Mouse (Mus musculus): ENCODE data around the gene Tpst2.

Tpst2 gene

DNA sequence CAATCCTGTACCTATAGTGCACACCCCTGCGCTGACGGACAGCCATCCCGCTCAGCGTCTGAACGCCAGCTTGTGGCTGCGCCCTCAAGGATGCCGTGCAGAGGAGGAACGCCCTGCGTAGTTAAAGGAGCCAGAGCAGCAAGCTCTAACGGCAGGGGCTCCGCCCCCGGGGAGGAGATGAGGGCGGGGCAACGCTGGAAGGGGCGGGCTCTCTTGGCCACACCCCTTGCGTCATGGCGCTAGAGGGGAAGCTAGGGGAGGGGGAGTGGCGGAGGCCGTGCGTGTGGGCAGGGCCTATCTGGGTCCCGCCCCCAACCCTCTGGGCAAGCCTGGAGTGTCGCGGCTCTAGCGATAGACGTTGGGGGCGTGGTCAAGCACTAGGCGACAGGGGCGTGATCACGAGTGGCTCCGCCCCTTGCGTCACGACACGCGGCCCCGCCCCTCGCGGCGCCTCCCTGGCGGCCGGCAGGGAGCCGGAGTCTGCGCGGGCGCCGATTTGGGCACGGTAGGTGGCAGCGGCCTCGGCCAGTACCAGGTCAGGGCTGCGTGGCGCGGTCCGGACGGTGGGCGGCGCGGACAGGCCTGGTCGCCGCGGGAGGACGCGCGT, at the start of gene Tpst2:
Tpst2 (plus strand) TSS at position 425 of the 607 bp plus-strand sequence.
- DNase-seq (ENCODE audit: low read depth, low spot score) = peak; percentile 100

- DNase-seq (ENCODE audit: low read depth, low spot score) = peak; percentile 25
These were observed 49.1 kb upstream of the Tpst2 start for GRCm38 (mm10) chr5:112227354-112227753.

DNA sequence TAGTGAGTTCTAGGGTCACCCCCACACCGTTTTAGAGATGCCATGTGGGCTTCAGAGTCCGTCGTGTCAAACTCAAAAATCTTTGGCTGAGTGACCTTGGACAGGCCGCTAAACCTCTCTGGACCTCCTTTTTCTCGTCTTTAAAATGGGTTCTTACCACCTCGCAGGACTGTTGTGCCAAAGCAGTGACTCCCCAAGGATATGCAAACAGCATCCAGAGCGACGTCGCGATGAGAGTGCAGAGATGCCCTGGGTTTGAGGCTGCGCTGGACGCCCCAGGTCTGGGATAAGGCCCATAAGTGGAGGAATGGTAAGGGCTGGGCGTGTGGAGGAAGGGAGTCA, 48.6 kb upstream of the Tpst2 start:
- no peak for DNase-seq (ENCODE audit: low read depth, low spot score)

DNA sequence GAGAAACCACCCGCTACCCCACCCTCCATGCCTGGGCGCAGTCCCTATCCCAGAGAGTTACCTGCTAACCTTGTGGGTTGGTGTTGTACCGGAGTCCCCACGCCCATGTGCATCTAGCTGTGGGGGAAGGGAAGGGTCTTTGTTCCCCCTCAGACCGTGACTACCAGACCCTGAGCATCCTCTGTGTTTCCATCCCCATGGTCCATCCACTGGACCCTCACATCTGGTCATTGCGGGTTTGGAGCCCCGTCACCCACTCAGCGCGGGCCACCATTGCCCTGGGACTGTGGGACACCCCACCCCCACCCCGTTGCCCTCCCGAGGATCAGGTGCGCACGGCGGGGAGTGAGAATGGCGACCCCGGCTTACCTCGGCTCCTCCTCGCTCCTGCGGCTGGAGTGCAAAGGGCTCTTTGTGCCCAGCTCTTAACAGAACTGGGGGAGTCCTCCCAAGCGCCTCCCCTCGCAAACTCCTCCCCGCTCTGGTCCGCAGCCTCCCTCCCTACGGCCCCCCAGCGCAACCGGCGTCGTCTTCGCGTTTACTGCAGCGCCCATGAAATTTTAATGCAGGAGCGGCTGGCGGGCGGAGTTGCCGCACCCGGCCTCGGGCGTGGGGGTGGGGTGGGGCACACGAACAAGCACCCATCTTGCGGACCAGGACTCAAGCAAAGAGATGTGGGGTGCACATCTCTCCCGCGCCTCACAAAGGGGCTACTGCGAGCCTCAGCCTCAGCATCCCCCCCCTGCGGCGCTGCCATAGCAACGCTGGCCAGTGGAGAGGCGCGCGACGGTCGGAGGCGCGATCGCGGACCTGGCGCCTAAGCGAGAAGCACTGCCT, 48.0 kb upstream of the Tpst2 start:
- no peak for DNase-seq (ENCODE audit: low read depth, low spot score)

GRCm38 (mm10) chr5:112235806-112236205, 40.7 kb upstream of the Tpst2 start:
- no peak for DNase-seq (ENCODE audit: low read depth, low spot score)

DNA sequence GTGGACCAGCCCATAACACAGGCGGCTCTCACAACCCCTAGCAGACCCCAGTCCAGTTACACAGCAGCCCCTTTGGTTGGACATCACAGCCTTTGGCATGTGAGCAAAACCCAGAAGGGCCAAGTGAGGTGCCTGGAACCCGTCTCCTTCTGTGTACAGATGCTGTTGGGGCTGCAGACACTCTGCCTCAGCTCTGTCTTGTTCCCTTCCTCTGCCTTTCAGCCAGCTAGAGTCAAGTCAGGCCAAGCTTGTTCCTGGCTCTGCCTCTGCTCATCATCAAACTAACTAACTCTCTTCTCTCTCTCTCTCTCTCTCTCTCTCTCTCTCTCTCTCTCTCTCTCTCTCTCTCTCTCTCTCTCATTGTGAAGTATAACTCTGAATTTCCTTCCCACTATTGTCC, 39.9 kb upstream of the Tpst2 start:
- DNase-seq (ENCODE audit: low read depth, low spot score) = no peak

- DNase-seq (ENCODE audit: low read depth, low spot score) = no peak
These were observed 39.1 kb upstream of the Tpst2 start for GRCm38 (mm10) chr5:112237439-112237838.

DNA sequence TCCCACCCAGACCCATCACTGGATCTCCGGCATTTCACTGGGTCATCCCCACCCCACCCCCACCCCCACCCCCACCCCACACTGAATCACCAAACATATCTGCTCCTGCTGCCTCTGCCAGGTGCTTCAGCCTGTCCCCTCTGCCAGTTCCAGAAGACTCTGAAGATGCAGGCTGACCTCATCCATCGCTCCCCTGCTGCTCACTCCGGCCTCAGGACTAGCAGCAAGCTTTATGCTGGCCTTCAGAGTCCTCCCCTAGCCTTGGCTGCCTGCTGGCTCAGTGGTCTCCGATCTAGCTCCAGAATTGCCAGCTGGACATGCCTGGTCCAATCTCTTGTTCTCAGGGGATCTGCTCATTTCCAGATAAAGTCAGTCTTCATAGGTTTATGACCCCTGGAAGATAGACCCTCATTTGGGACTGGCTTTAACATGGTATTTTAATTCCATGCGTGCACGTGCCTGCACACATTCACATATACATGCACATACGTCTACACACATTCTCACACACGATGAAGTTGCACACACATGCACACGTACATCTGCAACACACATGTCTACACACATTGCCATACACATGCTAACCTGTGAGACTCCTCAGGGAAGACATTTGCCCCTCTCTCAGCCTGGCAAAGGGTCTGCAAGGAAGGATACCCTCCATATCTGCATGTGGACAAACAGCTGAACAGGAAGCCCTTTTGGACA, 38.5 kb upstream of the Tpst2 start:
- DNase-seq (ENCODE audit: low read depth, low spot score) = no peak

DNA sequence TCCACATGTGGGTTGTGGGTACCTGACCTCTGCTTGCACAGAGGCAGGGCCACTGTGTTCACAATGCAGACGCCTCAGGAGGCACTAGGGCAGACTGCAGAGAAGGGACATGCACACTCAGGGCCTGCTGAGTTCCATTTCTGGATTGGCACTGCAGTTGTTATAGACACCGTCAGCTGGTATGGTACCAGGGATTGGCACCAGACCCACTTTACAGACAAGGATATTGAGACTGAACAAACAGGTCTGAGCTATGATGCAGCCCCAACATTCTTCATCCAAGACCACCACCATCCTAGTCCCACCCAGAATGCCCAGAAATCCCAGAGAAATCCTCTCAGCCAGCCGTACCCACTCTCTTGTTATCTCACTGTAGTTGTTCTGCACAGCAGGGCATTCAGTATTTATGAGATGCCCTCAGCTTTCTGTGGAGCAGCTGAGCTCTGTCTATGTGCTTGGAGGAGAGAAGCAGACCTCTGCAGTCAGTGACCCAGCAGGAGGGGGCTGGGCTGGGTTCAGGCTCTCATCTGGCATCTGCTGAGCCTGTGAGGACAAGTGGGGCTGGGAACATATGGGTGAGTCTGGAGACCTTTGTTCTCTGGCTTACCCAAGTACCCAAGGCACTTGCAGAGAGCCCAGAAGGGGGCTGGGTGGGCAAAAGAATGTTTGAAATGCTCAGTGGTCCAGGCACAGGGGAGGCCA, 37.6 kb upstream of the Tpst2 start:
- no peak for DNase-seq (ENCODE audit: low read depth, low spot score)

GRCm38 (mm10) chr5:112240761-112241160, 35.7 kb upstream of the Tpst2 start:
- DNase-seq (ENCODE audit: low read depth, low spot score) = peak; percentile 93

- no peak for DNase-seq (ENCODE audit: low read depth, low spot score)
These were observed 34.6 kb upstream of the Tpst2 start for GRCm38 (mm10) chr5:112241849-112242248.

GRCm38 (mm10) chr5:112242361-112242778, 34.1 kb upstream of the Tpst2 start:
- peak; percentile 75 for DNase-seq (ENCODE audit: low read depth, low spot score)

DNA sequence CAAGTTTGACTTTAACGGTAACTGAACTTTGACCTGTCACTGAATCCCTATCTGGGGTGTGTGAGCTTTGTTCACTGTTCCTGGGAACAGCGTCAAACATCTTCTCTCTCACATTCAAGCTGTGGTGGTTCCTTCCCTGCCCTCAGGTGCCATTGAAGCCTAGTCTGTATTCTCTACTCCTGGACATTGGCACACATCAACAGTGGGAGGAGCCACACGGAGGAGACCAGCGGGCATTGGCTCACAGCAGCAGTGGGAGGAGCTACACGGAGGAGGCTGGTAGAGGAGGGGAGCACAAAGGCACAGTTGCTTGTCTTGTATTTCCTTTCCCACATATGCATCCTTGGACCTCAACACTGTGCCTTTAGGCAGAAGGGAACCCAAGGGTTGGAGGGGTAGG, 33.5 kb upstream of the Tpst2 start:
- no peak for DNase-seq (ENCODE audit: low read depth, low spot score)

- no peak for DNase-seq (ENCODE audit: low read depth, low spot score)
These were observed 32.8 kb upstream of the Tpst2 start for GRCm38 (mm10) chr5:112243539-112244274.

- no peak for DNase-seq (ENCODE audit: low read depth, low spot score)
These were observed 32.3 kb upstream of the Tpst2 start for GRCm38 (mm10) chr5:112244275-112244562.

- no peak for DNase-seq (ENCODE audit: low read depth, low spot score)
These were observed 31.4 kb upstream of the Tpst2 start for GRCm38 (mm10) chr5:112244890-112245615.

- DNase-seq (ENCODE audit: low read depth, low spot score) = no peak
These were observed 29.1 kb upstream of the Tpst2 start for GRCm38 (mm10) chr5:112247399-112247798.

- DNase-seq (ENCODE audit: low read depth, low spot score) = no peak
These were observed 27.4 kb upstream of the Tpst2 start for GRCm38 (mm10) chr5:112249106-112249505.

GRCm38 (mm10) chr5:112252400-112252799, 24.1 kb upstream of the Tpst2 start, which contains the start of gene Cryba4:
Cryba4 (minus strand) TSS chr5:112252518.
- no peak for DNase-seq (ENCODE audit: low read depth, low spot score)

- peak; percentile 59 for DNase-seq (ENCODE audit: low read depth, low spot score)
These were observed 23.3 kb upstream of the Tpst2 start for GRCm38 (mm10) chr5:112253169-112253568.

All from CD4-positive, CD25-positive, alpha-beta regulatory T cell, adult 2 months (primary cell).